Mouse (Mus musculus) spleen, postnatal 10 days (tissue): ENCODE measurements at regions not wholly inside any gene's neighbourhood (a gene's known extent, or its start where the extent isn't known, plus 50 kb on each side); places are given as distances from the start of the nearest gene placed in this dataset.

Experiments
- DNase-seq, 2 experiments: peaks; one replicate each; pipeline ENCODE4 v3.0.0; 2021 to 2022; ENCODE audit warnings: low spot score in 2 of 2

GRCm38 (mm10) chrX:86490309-86490708 lies 185.4 kb upstream of the Mageb4 start:
- peak in 1 of 2 experiments; percentile 11 for DNase-seq
